Mouse (Mus musculus): Measurements from ENCODE around the gene Ppp1r1a.

Ppp1r1a gene

GRCm38 (mm10) chr15:103537822-103538213, at the start of gene Ppp1r1a:
Ppp1r1a (minus strand) TSS chr15:103538003.
- peak; percentile 66 to 79 for DNase-seq (ENCODE audit: low spot score in 2 of 2)

GRCm38 (mm10) chr15:103585876-103586275, 48.1 kb upstream of the Ppp1r1a start:
- DNase-seq (ENCODE audit: low spot score in 2 of 2): no peak

- DNase-seq (ENCODE audit: low spot score in 2 of 2): no peak
These were observed 27.2 kb upstream of the Ppp1r1a start, which contains the start of gene Glycam1 for GRCm38 (mm10) chr15:103564981-103565380. Glycam1 (minus strand) TSS chr15:103565081.

GRCm38 (mm10) chr15:103552096-103552690, 14.4 kb upstream of the Ppp1r1a start:
- DNase-seq (ENCODE audit: low spot score in 2 of 2): peak in 1 of 2 experiments; percentile 59

- no peak for DNase-seq (ENCODE audit: low spot score in 2 of 2)
These were observed 13.2 kb upstream of the Ppp1r1a start for GRCm38 (mm10) chr15:103551053-103551452.

GRCm38 (mm10) chr15:103549475-103549874, 11.7 kb upstream of the Ppp1r1a start:
- no peak for DNase-seq (ENCODE audit: low spot score in 2 of 2)

GRCm38 (mm10) chr15:103547983-103548382, 10.2 kb upstream of the Ppp1r1a start:
- DNase-seq (ENCODE audit: low spot score in 2 of 2): no peak

GRCm38 (mm10) chr15:103542526-103542925, 4.7 kb upstream of the Ppp1r1a start:
- no peak for DNase-seq (ENCODE audit: low spot score in 2 of 2)

- DNase-seq (ENCODE audit: low spot score in 2 of 2): no peak
These were observed 2.8 kb upstream of the Ppp1r1a start for GRCm38 (mm10) chr15:103540646-103541045.

- DNase-seq (ENCODE audit: low spot score in 2 of 2): no peak
These were observed 1.5 kb upstream of the Ppp1r1a start for GRCm38 (mm10) chr15:103539259-103539658.

GRCm38 (mm10) chr15:103537011-103537821, 587 bp downstream of the Ppp1r1a start:
- DNase-seq (ENCODE audit: low spot score in 2 of 2): no peak

GRCm38 (mm10) chr15:103536456-103536855, 1.3 kb downstream of the Ppp1r1a start:
- peak in 1 of 2 experiments; percentile 10 for DNase-seq (ENCODE audit: low spot score in 2 of 2)

GRCm38 (mm10) chr15:103535786-103536185, 2.0 kb downstream of the Ppp1r1a start:
- DNase-seq (ENCODE audit: low spot score in 2 of 2): peak in 1 of 2 experiments; percentile 8

GRCm38 (mm10) chr15:103535030-103535429, 2.8 kb downstream of the Ppp1r1a start:
- DNase-seq (ENCODE audit: low spot score in 2 of 2): no peak

GRCm38 (mm10) chr15:103534054-103534620, 3.7 kb downstream of the Ppp1r1a start:
- DNase-seq (ENCODE audit: low spot score in 2 of 2): peak in 1 of 2 experiments; percentile 19

- peak; percentile 42 to 62 for DNase-seq (ENCODE audit: low spot score in 2 of 2)
These were observed 7.4 kb downstream of the Ppp1r1a start for GRCm38 (mm10) chr15:103530372-103530771.

- no peak for DNase-seq (ENCODE audit: low spot score in 2 of 2)
These were observed 14.6 kb downstream of the Ppp1r1a start for GRCm38 (mm10) chr15:103523156-103523555.

- no peak for DNase-seq (ENCODE audit: low spot score in 2 of 2)
These were observed 15.2 kb downstream of the Ppp1r1a start for GRCm38 (mm10) chr15:103522458-103523099.

GRCm38 (mm10) chr15:103519386-103520378, 18.1 kb downstream of the Ppp1r1a start:
- peak in 1 of 2 experiments; percentile 41 for DNase-seq (ENCODE audit: low spot score in 2 of 2)

GRCm38 (mm10) chr15:103518600-103519385, 19.0 kb downstream of the Ppp1r1a start:
- peak in 1 of 2 experiments; percentile 59 for DNase-seq (ENCODE audit: low spot score in 2 of 2)

Measured in cerebellum, postnatal 4 days (tissue).